Mouse (Mus musculus) bone marrow, adult 2 months (tissue): ENCODE data around the gene Zcchc17.

ENCODE experiments used
- CTCF ChIP-seq: fragments of 200-500 bp; IDR thresholded peaks from 2 replicates; pipeline ENCODE4 v1.5.1; 2011; ENCODE audit warnings: low read length, control low read depth; ENCODE audit not compliant: control insufficient read depth, insufficient read depth
- POLR2A ChIP-seq: fragments of 200-500 bp; IDR thresholded peaks from 2 replicates; pipeline ENCODE4 v1.6.1; 2011; ENCODE audit warnings: low read depth, mild to moderate bottlenecking, control low read depth, low read length, borderline replicate concordance; ENCODE audit not compliant: control insufficient read depth

GRCm38 (mm10) chr4:130302285-130302870 lies 57.4 kb downstream of the Zcchc17 start:
- TF ChIP-seq CTCF (no peak), POLR2A (no peak)
